In the genomic region with DNA sequence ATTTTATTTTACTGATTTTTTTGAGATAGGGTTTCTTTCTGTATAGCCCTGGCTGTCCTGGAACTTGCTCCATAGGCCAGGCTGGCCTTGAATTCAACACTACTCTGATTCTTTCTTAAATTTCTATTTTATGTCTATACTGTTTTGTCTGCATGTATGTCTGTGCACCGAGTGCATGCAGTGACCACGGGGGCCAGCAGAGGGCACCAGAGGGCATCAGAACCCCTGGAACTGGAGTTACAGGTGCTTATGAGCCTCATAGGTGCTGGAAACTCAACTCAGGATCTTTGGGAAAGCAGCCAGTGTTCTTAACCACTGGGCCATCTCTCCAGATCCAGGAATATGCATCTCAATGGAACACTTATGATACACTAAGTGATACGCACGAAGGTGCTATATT, we compare ENCODE assay signal across 10 mouse cellular contexts.
DNase-seq lines count a peak whose midpoint lies in the region; ATAC-seq and TF ChIP-seq lines count a peak whose summit lies in the region.
"Had no signal": no experiment of that assay in that cellular context is flagged by ENCODE, and none has a peak within 500 bp of the region (broad histone marks: within the 10 kb centered on the region; RNA-seq: fewer than 3 reads in every experiment).

No protein-coding gene starts in this region.

- DNase-seq in embryo, embryonic 10 days (ENCODE audit: low spot score): peak; percentile 30
- DNase-seq in embryo, embryonic 11 days: no peak
- DNase-seq in midbrain, embryonic 10.5 days (ENCODE audit: low spot score): peak; percentile 38
- peak; percentile 49 to 68 for DNase-seq in spleen, postnatal 10 days (ENCODE audit: low spot score in 2 of 2)
- DNase-seq in gastrocnemius, postnatal 10 days: no peak
- DNase-seq in urinary bladder, postnatal 4 days (ENCODE audit: low spot score in 2 of 2): no peak

- no peak overlapping the region for H3K27ac ChIP-seq in midbrain, embryonic 10.5 days (replicated peaks)
- H3K27ac ChIP-seq in midbrain, embryonic 13.5 days: no peak overlapping the region
- no peak overlapping the region for H3K27ac ChIP-seq in embryonic fibroblast, embryonic 13.5 days (ENCODE audit: insufficient read depth, low read length)
- H3K27ac ChIP-seq: hindbrain, embryonic 15.5 days; neural tube, embryonic 12.5 days had no signal

- no peaks in the 10 kb centered on the region for H3K27me3 ChIP-seq in midbrain, embryonic 10.5 days (ENCODE audit: low read depth, poor library complexity, severe bottlenecking)
- no peaks in the 10 kb centered on the region for H3K27me3 ChIP-seq in midbrain, embryonic 13.5 days
- H3K27me3 ChIP-seq: hindbrain, embryonic 15.5 days; neural tube, embryonic 12.5 days had no signal

- no peak for ATAC-seq in midbrain, embryonic 13.5 days

- no peaks in the 10 kb centered on the region for H3K4me1 ChIP-seq in midbrain, embryonic 10.5 days
- H3K4me1 ChIP-seq in midbrain, embryonic 13.5 days (replicated peaks): no peaks in the 10 kb centered on the region
- H3K4me1 ChIP-seq in embryonic fibroblast, embryonic 13.5 days (ENCODE audit: control insufficient read depth, insufficient read depth, low read length): no peaks in the 10 kb centered on the region
- H3K4me1 ChIP-seq: hindbrain, embryonic 15.5 days; neural tube, embryonic 12.5 days had no signal

- 65% methylated on average over 4 of the region's 4 CpGs for WGBS in midbrain, embryonic 10.5 days
- WGBS in midbrain, embryonic 13.5 days: 60% methylated on average over 4 of the region's 4 CpGs

- no peaks in the 10 kb centered on the region for H3K36me3 ChIP-seq in midbrain, embryonic 10.5 days
- H3K36me3 ChIP-seq in midbrain, embryonic 13.5 days: no peaks in the 10 kb centered on the region
- H3K36me3 ChIP-seq: hindbrain, embryonic 15.5 days; neural tube, embryonic 12.5 days had no signal

- H3K4me3 ChIP-seq in midbrain, embryonic 10.5 days: no peak overlapping the region
- H3K4me3 ChIP-seq in midbrain, embryonic 13.5 days (replicated peaks): no peak overlapping the region
- no peak overlapping the region for H3K4me3 ChIP-seq in embryonic fibroblast, embryonic 13.5 days (ENCODE audit: insufficient read depth, low read length)
- H3K4me3 ChIP-seq: hindbrain, embryonic 15.5 days; neural tube, embryonic 12.5 days had no signal

- no peak overlapping the region for H3K9ac ChIP-seq in midbrain, embryonic 13.5 days (replicated peaks)
- H3K9ac ChIP-seq: hindbrain, embryonic 15.5 days; neural tube, embryonic 12.5 days had no signal

- 0 out of 2 replicates have a peak, but pooled peaks cover 6% of the 10 kb centered on the region for H3K9me3 ChIP-seq in midbrain, embryonic 10.5 days (replicated peaks)
- H3K9me3 ChIP-seq in midbrain, embryonic 13.5 days: no peaks in the 10 kb centered on the region
- H3K9me3 ChIP-seq: hindbrain, embryonic 15.5 days; neural tube, embryonic 12.5 days had no signal

- no peak overlapping the region for H3K4me2 ChIP-seq in midbrain, embryonic 13.5 days (replicated peaks)
- H3K4me2 ChIP-seq: hindbrain, embryonic 15.5 days; neural tube, embryonic 12.5 days had no signal

- TF ChIP-seq CTCF in embryonic fibroblast, embryonic 13.5 days (IDR thresholded peaks at IDR 0.05; ENCODE audit: borderline replicate concordance, insufficient read depth, low read length): peak; percentile 47; the same call in 1 of the 2 replicates

- TF ChIP-seq POLR2A in embryonic fibroblast, embryonic 13.5 days (IDR thresholded peaks at IDR 0.05; ENCODE audit: low read depth, low read length): no peak

Comparison
In these comparisons a context has a peak if more than half of its experiments do, and no peak if none do; other contexts are left out.
1. DNase-seq: peak in embryo, embryonic 10 days (single experiment), midbrain, embryonic 10.5 days (single experiment) and spleen, postnatal 10 days (2 of 2); none in embryo, embryonic 11 days (single experiment), gastrocnemius, postnatal 10 days (single experiment) and urinary bladder, postnatal 4 days (0 of 2).